Mouse (Mus musculus): Measurements from ENCODE around the gene Asxl1. TPM values are rescaled to one million over a fixed set of nuclear protein-coding genes. Genes with fewer than 3 reads are reported as not detected.

Asxl1 gene
- polyA plus RNA-seq, 2 experiments = 19.4 to 28.5 TPM

GRCm38 (mm10) chr2:153425998-153426670 lies 80.5 kb downstream of the Asxl1 start:
- DNase-seq (ENCODE audit: low spot score) (no peak), ATAC-seq (ENCODE audit: low FRiP score, low read depth) (no peak)
- no peaks in the 10 kb centered on the region for H3K27me3 ChIP-seq (ENCODE audit: control insufficient read depth, insufficient read depth, low read length)
- WGBS = 64% methylated on average over 9 of the region's 9 CpGs
- no peaks in the 10 kb centered on the region for H3K4me1 ChIP-seq (ENCODE audit: control insufficient read depth, insufficient read depth, low read length)
- TF ChIP-seq POLR2A (IDR thresholded peaks at IDR 0.05; ENCODE audit: borderline replicate concordance, extremely low read depth, insufficient read depth, insufficient read length) = no peak
- H3K36me3 ChIP-seq (ENCODE audit: control insufficient read depth, insufficient read depth, low read length) = peaks cover 40% of the 10 kb centered on the region
- H3K9ac ChIP-seq (ENCODE audit: low read depth, low read length, severe bottlenecking) = no peak overlapping the region
- no peak overlapping the region for H3K4me2 ChIP-seq (replicated peaks; ENCODE audit: low read depth, low read length, severe bottlenecking)
- no peaks in the 10 kb centered on the region for H3K9me3 ChIP-seq (ENCODE audit: control insufficient read depth, low read length)
- no peak overlapping the region for H3K4me3 ChIP-seq (replicated peaks; ENCODE audit: low read length)
- H3K27ac ChIP-seq (replicated peaks; ENCODE audit: low read depth, low read length) = no peak overlapping the region

GRCm38 (mm10) chr2:153426931-153427330 lies 81.3 kb downstream of the Asxl1 start:
- no peak for TF ChIP-seq POLR2A (IDR thresholded peaks at IDR 0.05; ENCODE audit: borderline replicate concordance, extremely low read depth, insufficient read depth, insufficient read length)
- no peak overlapping the region for H3K9ac ChIP-seq (ENCODE audit: low read depth, low read length, severe bottlenecking)
- 19% methylated on average over 2 of the region's 2 CpGs for WGBS
- H3K36me3 ChIP-seq (ENCODE audit: control insufficient read depth, insufficient read depth, low read length) = peaks cover 46% of the 10 kb centered on the region
- no peaks in the 10 kb centered on the region for H3K9me3 ChIP-seq (ENCODE audit: control insufficient read depth, low read length)
- no peaks in the 10 kb centered on the region for H3K27me3 ChIP-seq (ENCODE audit: control insufficient read depth, insufficient read depth, low read length)
- no peak overlapping the region for H3K4me2 ChIP-seq (replicated peaks; ENCODE audit: low read depth, low read length, severe bottlenecking)
- H3K4me3 ChIP-seq (replicated peaks; ENCODE audit: low read length) = no peak overlapping the region
- no peak for ATAC-seq (ENCODE audit: low FRiP score, low read depth)
- no peaks in the 10 kb centered on the region for H3K4me1 ChIP-seq (ENCODE audit: control insufficient read depth, insufficient read depth, low read length)
- H3K27ac ChIP-seq (replicated peaks; ENCODE audit: low read depth, low read length) = no peak overlapping the region
- DNase-seq (ENCODE audit: low spot score) = no peak

DNA sequence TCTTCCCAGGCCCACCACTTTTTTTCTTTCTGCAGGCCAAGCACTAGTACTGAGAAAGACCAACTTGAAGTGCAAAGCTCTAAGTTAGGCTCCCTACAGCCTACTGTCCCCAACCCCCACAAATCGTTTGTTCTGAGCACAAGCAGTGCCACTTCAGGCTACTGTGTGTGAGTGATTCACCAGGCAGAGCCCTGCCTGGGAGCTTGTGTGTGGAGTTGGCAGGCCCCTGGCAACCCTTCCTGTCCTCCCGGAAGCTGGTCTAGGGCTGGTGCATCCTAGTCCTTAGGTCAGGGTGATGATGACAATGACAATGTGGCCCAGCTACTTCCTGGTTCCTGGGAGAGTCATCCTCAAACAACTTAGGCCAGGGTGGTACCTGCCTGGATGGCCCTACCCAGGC lies 82.9 kb downstream of the Asxl1 start:
- no peak for DNase-seq (ENCODE audit: low spot score)
- no peak for ATAC-seq (ENCODE audit: low FRiP score, low read depth)
- WGBS = 64% methylated on average over 2 of the region's 2 CpGs
- no peak for TF ChIP-seq POLR2A (IDR thresholded peaks at IDR 0.05; ENCODE audit: borderline replicate concordance, extremely low read depth, insufficient read depth, insufficient read length)
- Histone ChIP-seq H3K4me2 (replicated peaks; ENCODE audit: low read depth, low read length, severe bottlenecking) (no peak overlapping the region), H3K9ac (ENCODE audit: low read depth, low read length, severe bottlenecking) (no peak overlapping the region), H3K4me3 (replicated peaks; ENCODE audit: low read length) (no peak overlapping the region), H3K27me3 (ENCODE audit: control insufficient read depth, insufficient read depth, low read length) (no peaks in the 10 kb centered on the region), H3K4me1 (ENCODE audit: control insufficient read depth, insufficient read depth, low read length) (peaks cover under 1% of the 10 kb centered on the region; the same call in 1 of the 2 replicates), H3K9me3 (ENCODE audit: control insufficient read depth, low read length) (no peaks in the 10 kb centered on the region), H3K36me3 (ENCODE audit: control insufficient read depth, insufficient read depth, low read length) (peaks cover 46% of the 10 kb centered on the region), H3K27ac (replicated peaks; ENCODE audit: low read depth, low read length) (no peak overlapping the region)

DNA sequence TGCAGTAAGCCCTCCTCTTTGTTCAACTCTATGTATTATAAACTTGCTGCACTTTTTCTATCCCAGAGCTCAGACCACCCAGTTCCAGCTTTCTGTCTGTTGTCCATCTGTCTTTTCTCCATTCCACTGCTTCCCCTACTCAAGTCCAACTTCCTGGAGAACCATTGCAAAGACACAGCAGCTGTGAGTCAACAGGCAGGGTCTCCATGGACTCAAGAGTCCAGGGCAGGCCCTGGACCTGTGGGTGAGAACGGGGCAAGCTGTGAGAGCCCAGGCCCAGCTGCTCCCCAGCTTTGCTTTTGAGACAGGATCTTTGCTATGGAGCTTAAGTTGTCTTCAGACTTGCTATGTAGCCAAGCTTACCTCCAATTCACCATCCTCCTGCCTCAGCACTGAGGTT lies 84.9 kb downstream of the Asxl1 start:
- Histone ChIP-seq H3K27me3 (ENCODE audit: control insufficient read depth, insufficient read depth, low read length) (no peaks in the 10 kb centered on the region), H3K9ac (ENCODE audit: low read depth, low read length, severe bottlenecking) (no peak overlapping the region), H3K36me3 (ENCODE audit: control insufficient read depth, insufficient read depth, low read length) (peaks cover 53% of the 10 kb centered on the region), H3K4me1 (ENCODE audit: control insufficient read depth, insufficient read depth, low read length) (peaks cover 17% of the 10 kb centered on the region), H3K4me3 (replicated peaks; ENCODE audit: low read length) (no peak overlapping the region), H3K9me3 (ENCODE audit: control insufficient read depth, low read length) (no peaks in the 10 kb centered on the region), H3K27ac (replicated peaks; ENCODE audit: low read depth, low read length) (no peak overlapping the region), H3K4me2 (replicated peaks; ENCODE audit: low read depth, low read length, severe bottlenecking) (no peak overlapping the region)
- DNase-seq (ENCODE audit: low spot score) = no peak
- 91% methylated on average over 1 of the region's 1 CpGs for WGBS
- no peak for TF ChIP-seq POLR2A (IDR thresholded peaks at IDR 0.05; ENCODE audit: borderline replicate concordance, extremely low read depth, insufficient read depth, insufficient read length)
- no peak for ATAC-seq (ENCODE audit: low FRiP score, low read depth)

DNA sequence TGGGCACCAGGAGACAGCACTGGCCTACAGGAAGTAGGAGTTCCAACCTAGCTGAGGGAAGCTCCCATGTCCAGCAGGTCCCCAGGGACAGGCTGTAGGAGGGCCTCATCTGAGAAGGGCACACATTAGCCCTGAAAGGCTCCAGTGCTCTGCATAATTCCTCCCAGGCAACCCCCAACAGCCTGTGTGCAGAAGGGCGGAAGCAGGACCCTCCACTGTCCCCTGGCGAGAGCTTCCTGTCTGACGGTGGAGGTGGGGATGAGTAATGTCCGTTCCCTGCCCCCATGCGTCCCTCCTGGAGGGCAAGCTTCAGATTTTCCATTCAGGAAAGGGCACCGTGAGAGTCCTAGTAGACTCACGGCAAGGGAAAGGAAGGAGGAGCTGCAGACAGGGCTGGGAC lies 86.9 kb downstream of the Asxl1 start:
- H3K4me3 ChIP-seq (replicated peaks; ENCODE audit: low read length) = no peak overlapping the region
- H3K27me3 ChIP-seq (ENCODE audit: control insufficient read depth, insufficient read depth, low read length) = no peaks in the 10 kb centered on the region
- no peak overlapping the region for H3K9ac ChIP-seq (ENCODE audit: low read depth, low read length, severe bottlenecking)
- TF ChIP-seq POLR2A (IDR thresholded peaks at IDR 0.05; ENCODE audit: borderline replicate concordance, extremely low read depth, insufficient read depth, insufficient read length) = no peak
- WGBS = 36% methylated on average over 7 of the region's 7 CpGs
- ATAC-seq (ENCODE audit: low FRiP score, low read depth) (no peak), DNase-seq (ENCODE audit: low spot score) (no peak)
- no peak overlapping the region for H3K4me2 ChIP-seq (replicated peaks; ENCODE audit: low read depth, low read length, severe bottlenecking)
- peaks cover 35% of the 10 kb centered on the region for H3K4me1 ChIP-seq (ENCODE audit: control insufficient read depth, insufficient read depth, low read length)
- H3K27ac ChIP-seq (replicated peaks; ENCODE audit: low read depth, low read length) = no peak overlapping the region
- H3K9me3 ChIP-seq (ENCODE audit: control insufficient read depth, low read length) = no peaks in the 10 kb centered on the region
- H3K36me3 ChIP-seq (ENCODE audit: control insufficient read depth, insufficient read depth, low read length) = peaks cover 56% of the 10 kb centered on the region
